Mouse (Mus musculus): ENCODE results near the gene Vat1l. TPM values are rescaled to one million over a fixed set of nuclear protein-coding genes. Genes with fewer than 3 reads are reported as not detected.

The Vat1l gene
- polyA plus RNA-seq, 1 experiment, result 0.36 TPM

GRCm38 (mm10) chr8:114332949-114333348, 127.5 kb downstream of the Vat1l start:
- H3K4me3 ChIP-seq (replicated peaks; ENCODE audit: extremely low read depth, low read depth, low read length), result no peak overlapping the region
- TF ChIP-seq POLR2A (IDR thresholded peaks at IDR 0.05; ENCODE audit: borderline replicate concordance, extremely low read depth, low read depth, low read length) (no peak), CTCF (IDR thresholded peaks at IDR 0.05; ENCODE audit: insufficient read depth, low read length) (no peak)
- no peaks in the 10 kb centered on the region for H3K4me1 ChIP-seq (ENCODE audit: control insufficient read depth, insufficient read depth, low read length)
- DNase-seq, result no peak
- 55% methylated on average over 4 of the region's 4 CpGs for WGBS

- 67% methylated on average over 8 of the region's 8 CpGs for WGBS
- Histone ChIP-seq H3K4me3 (replicated peaks; ENCODE audit: extremely low read depth, low read depth, low read length) (no peak overlapping the region), H3K4me1 (ENCODE audit: control insufficient read depth, insufficient read depth, low read length) (no peaks in the 10 kb centered on the region)
- no peak for DNase-seq
- no peak for TF ChIP-seq CTCF (IDR thresholded peaks at IDR 0.05; ENCODE audit: insufficient read depth, low read length)
- no peak for TF ChIP-seq POLR2A (IDR thresholded peaks at IDR 0.05; ENCODE audit: borderline replicate concordance, extremely low read depth, low read depth, low read length)
Measured at GRCm38 (mm10) chr8:114335721-114336120, 130.3 kb downstream of the Vat1l start.

- 54% methylated on average over 5 of the region's 5 CpGs for WGBS
- TF ChIP-seq POLR2A (IDR thresholded peaks at IDR 0.05; ENCODE audit: borderline replicate concordance, extremely low read depth, low read depth, low read length), result no peak
- TF ChIP-seq CTCF (IDR thresholded peaks at IDR 0.05; ENCODE audit: insufficient read depth, low read length), result no peak
- H3K4me1 ChIP-seq (ENCODE audit: control insufficient read depth, insufficient read depth, low read length), result no peaks in the 10 kb centered on the region
- DNase-seq, result no peak
- H3K4me3 ChIP-seq (replicated peaks; ENCODE audit: extremely low read depth, low read depth, low read length), result no peak overlapping the region
Measured at GRCm38 (mm10) chr8:114342276-114342675, 136.9 kb downstream of the Vat1l start.

- Histone ChIP-seq H3K4me1 (ENCODE audit: control insufficient read depth, insufficient read depth, low read length) (no peaks in the 10 kb centered on the region), H3K4me3 (replicated peaks; ENCODE audit: extremely low read depth, low read depth, low read length) (no peak overlapping the region)
- DNase-seq, result no peak
- TF ChIP-seq CTCF (IDR thresholded peaks at IDR 0.05; ENCODE audit: insufficient read depth, low read length), result no peak
- no peak for TF ChIP-seq POLR2A (IDR thresholded peaks at IDR 0.05; ENCODE audit: borderline replicate concordance, extremely low read depth, low read depth, low read length)
- 60% methylated on average over 5 of the region's 5 CpGs for whole genome bisulfite sequencing
Measured at GRCm38 (mm10) chr8:114344789-114345188, 139.4 kb downstream of the Vat1l start.

GRCm38 (mm10) chr8:114346045-114346444, 140.6 kb downstream of the Vat1l start:
- H3K4me1 ChIP-seq (ENCODE audit: control insufficient read depth, insufficient read depth, low read length), result no peaks in the 10 kb centered on the region
- TF ChIP-seq POLR2A (IDR thresholded peaks at IDR 0.05; ENCODE audit: borderline replicate concordance, extremely low read depth, low read depth, low read length) (no peak), CTCF (IDR thresholded peaks at IDR 0.05; ENCODE audit: insufficient read depth, low read length) (no peak)

GRCm38 (mm10) chr8:114351643-114352427, 146.4 kb downstream of the Vat1l start:
- Histone ChIP-seq H3K4me3 (replicated peaks; ENCODE audit: extremely low read depth, low read depth, low read length) (no peak overlapping the region), H3K4me1 (ENCODE audit: control insufficient read depth, insufficient read depth, low read length) (no peaks in the 10 kb centered on the region)
- TF ChIP-seq CTCF (IDR thresholded peaks at IDR 0.05; ENCODE audit: insufficient read depth, low read length) (no peak), POLR2A (IDR thresholded peaks at IDR 0.05; ENCODE audit: borderline replicate concordance, extremely low read depth, low read depth, low read length) (no peak)
- WGBS, result 32% methylated on average over 14 of the region's 14 CpGs
- DNase-seq, result no peak

More at GRCm38 (mm10) chr8:114346045-114346444, 140.6 kb downstream of the Vat1l start:
- WGBS, result 73% methylated on average over 2 of the region's 2 CpGs
- DNase-seq, result no peak
- H3K4me3 ChIP-seq (replicated peaks; ENCODE audit: extremely low read depth, low read depth, low read length), result no peak overlapping the region

GRCm38 (mm10) chr8:114360506-114360905, 155.1 kb downstream of the Vat1l start:
- no peak for TF ChIP-seq POLR2A (IDR thresholded peaks at IDR 0.05; ENCODE audit: borderline replicate concordance, extremely low read depth, low read depth, low read length)
- no peak for TF ChIP-seq CTCF (IDR thresholded peaks at IDR 0.05; ENCODE audit: insufficient read depth, low read length)
- H3K4me1 ChIP-seq (ENCODE audit: control insufficient read depth, insufficient read depth, low read length), result no peaks in the 10 kb centered on the region
- no peak for DNase-seq
- H3K4me3 ChIP-seq (replicated peaks; ENCODE audit: extremely low read depth, low read depth, low read length), result no peak overlapping the region
- 40% methylated on average over 8 of the region's 8 CpGs for WGBS

GRCm38 (mm10) chr8:114363167-114363566, 157.8 kb downstream of the Vat1l start:
- Histone ChIP-seq H3K4me3 (replicated peaks; ENCODE audit: extremely low read depth, low read depth, low read length) (no peak overlapping the region), H3K4me1 (ENCODE audit: control insufficient read depth, insufficient read depth, low read length) (no peaks in the 10 kb centered on the region)
- DNase-seq, result no peak
- TF ChIP-seq POLR2A (IDR thresholded peaks at IDR 0.05; ENCODE audit: borderline replicate concordance, extremely low read depth, low read depth, low read length) (no peak), CTCF (IDR thresholded peaks at IDR 0.05; ENCODE audit: insufficient read depth, low read length) (no peak)
- WGBS, result 57% methylated on average over 5 of the region's 5 CpGs

- 48% methylated on average over 8 of the region's 8 CpGs for WGBS
- Histone ChIP-seq H3K4me3 (replicated peaks; ENCODE audit: extremely low read depth, low read depth, low read length) (no peak overlapping the region), H3K4me1 (ENCODE audit: control insufficient read depth, insufficient read depth, low read length) (no peaks in the 10 kb centered on the region)
- no peak for DNase-seq
- TF ChIP-seq POLR2A (IDR thresholded peaks at IDR 0.05; ENCODE audit: borderline replicate concordance, extremely low read depth, low read depth, low read length) (no peak), CTCF (IDR thresholded peaks at IDR 0.05; ENCODE audit: insufficient read depth, low read length) (no peak)
Measured at GRCm38 (mm10) chr8:114363656-114364055, 158.2 kb downstream of the Vat1l start.

Measured in lung, adult 2 months (tissue).